Mouse (Mus musculus): Measurements from ENCODE around the gene Ltk. TPM values are rescaled to one million over a fixed set of nuclear protein-coding genes. Genes with fewer than 3 reads are reported as not detected.
"Not testable (repeated sequence)": the region's sequence is repeated elsewhere in the genome, so short reads cannot be mapped to it uniquely, and the experiment has no call there.

Ltk gene
- polyA plus RNA-seq, 1 experiment from 2014 or later: 14.5 TPM

- in situ Hi-C loops (cut with MboI; ENCODE audit: low pct_unique_long_range_greater_than_20kb): no loop called here
- ChIA-PET POLR2A (interaction anchor here (0.6 to 0.8 kb wide), 2 partner anchors 26 to 449 kb away, joined by 4 to 8 read pairs; no protein-coding TSS in a partner anchor), CTCF (interaction anchor here (1.3 kb wide), 1 partner anchor 11 kb away, joined by 3 read pairs; no protein-coding TSS in a partner anchor)
- ATAC-seq (peak; percentile 63), DNase-seq (ENCODE audit: low read depth, low spot score) (no peak)
- peaks cover 10% of the 10 kb centered on the region for H3K27me3 ChIP-seq
- TF ChIP-seq CTCF (IDR thresholded peaks at IDR 0.05): no peak
These were observed 18.4 kb downstream of the Ltk start, which contains the start of gene Itpka for GRCm38 (mm10) chr2:119741581-119742411. Gene Itpka (plus strand): TSS chr2:119742337.

- TF ChIP-seq CTCF (IDR thresholded peaks at IDR 0.05): no peak
- ChIA-PET CTCF (interaction anchor here (1.3 kb wide), 1 partner anchor 13 kb away, joined by 3 read pairs; no protein-coding TSS in a partner anchor), POLR2A (no interaction called here)
- peaks cover 10% of the 10 kb centered on the region for H3K27me3 ChIP-seq
- in situ Hi-C loops (cut with MboI; ENCODE audit: low pct_unique_long_range_greater_than_20kb): no loop called here
- no peak for ATAC-seq
- DNase-seq (ENCODE audit: low read depth, low spot score): no peak
These were observed 19.7 kb downstream of the Ltk start for GRCm38 (mm10) chr2:119740567-119740966.

- no peaks in the 10 kb centered on the region for H3K27me3 ChIP-seq
- ChIA-PET POLR2A (no interaction called here), CTCF (no interaction called here)
- in situ Hi-C loops (cut with MboI; ENCODE audit: low pct_unique_long_range_greater_than_20kb): no loop called here
- DNase-seq (ENCODE audit: low read depth, low spot score) (no peak), ATAC-seq (no peak)
- no peak for TF ChIP-seq CTCF (IDR thresholded peaks at IDR 0.05)
These were observed 23.1 kb downstream of the Ltk start for GRCm38 (mm10) chr2:119737124-119737523.

GRCm38 (mm10) chr2:119730735-119731134 lies 29.5 kb downstream of the Ltk start:
- ChIA-PET POLR2A (no interaction called here), CTCF (no interaction called here)
- TF ChIP-seq CTCF (IDR thresholded peaks at IDR 0.05): no peak
- no peak for DNase-seq (ENCODE audit: low read depth, low spot score)
- ATAC-seq: no peak
- no peaks in the 10 kb centered on the region for H3K27me3 ChIP-seq
- in situ Hi-C loops (cut with MboI; ENCODE audit: low pct_unique_long_range_greater_than_20kb): no loop called here

- POLR2A ChIA-PET: no interaction called here
- no peak for TF ChIP-seq CTCF (IDR thresholded peaks at IDR 0.05)
- in situ Hi-C loops (cut with MboI; ENCODE audit: low pct_unique_long_range_greater_than_20kb): no loop called here
- no peaks in the 10 kb centered on the region for H3K27me3 ChIP-seq
- CTCF ChIA-PET: interaction anchor here (1.4 to 1.5 kb wide), 2 partner anchors 8 to 36 kb away, joined by 6 read pairs; no protein-coding TSS in a partner anchor
- DNase-seq (ENCODE audit: low read depth, low spot score): no peak
- ATAC-seq: no peak
These were observed 32.3 kb downstream of the Ltk start for GRCm38 (mm10) chr2:119727762-119728416.

- ChIA-PET CTCF (no interaction called here), POLR2A (no interaction called here)
- no peak for TF ChIP-seq CTCF (IDR thresholded peaks at IDR 0.05)
- ATAC-seq (no peak), DNase-seq (ENCODE audit: low read depth, low spot score) (no peak)
- in situ Hi-C loops (cut with MboI; ENCODE audit: low pct_unique_long_range_greater_than_20kb): no loop called here
- H3K27me3 ChIP-seq: no peaks in the 10 kb centered on the region
These were observed 39.2 kb downstream of the Ltk start for GRCm38 (mm10) chr2:119721070-119721469.

- CTCF ChIA-PET: interaction anchor here (1.2 kb wide), 1 partner anchor 11 kb away, joined by 3 read pairs; no protein-coding TSS in a partner anchor
- DNase-seq (ENCODE audit: low read depth, low spot score); POLR2A ChIA-PET; H3K27me3 ChIP-seq; in situ Hi-C loops (cut with MboI; ENCODE audit: low pct_unique_long_range_greater_than_20kb); ATAC-seq: not testable (repeated sequence)
These were observed 44.4 kb downstream of the Ltk start for GRCm38 (mm10) chr2:119715868-119716267.

GRCm38 (mm10) chr2:119710011-119710410 lies 50.2 kb downstream of the Ltk start:
- no peaks in the 10 kb centered on the region for H3K27me3 ChIP-seq
- ATAC-seq: no peak
- ChIA-PET POLR2A (no interaction called here), CTCF (no interaction called here)
- in situ Hi-C loops (cut with MboI; ENCODE audit: low pct_unique_long_range_greater_than_20kb): no loop called here
- DNase-seq (ENCODE audit: low read depth, low spot score): no peak
- TF ChIP-seq CTCF (IDR thresholded peaks at IDR 0.05): no peak

- no peak for TF ChIP-seq CTCF (IDR thresholded peaks at IDR 0.05)
- in situ Hi-C loops (cut with MboI; ENCODE audit: low pct_unique_long_range_greater_than_20kb): no loop called here
These were observed 52.6 kb downstream of the Ltk start for GRCm38 (mm10) chr2:119707676-119708075.

GRCm38 (mm10) chr2:119703171-119703570 lies 57.1 kb downstream of the Ltk start:
- ATAC-seq: no peak
- H3K27me3 ChIP-seq: no peaks in the 10 kb centered on the region
- in situ Hi-C loops (cut with MboI; ENCODE audit: low pct_unique_long_range_greater_than_20kb): no loop called here
- DNase-seq (ENCODE audit: low read depth, low spot score): no peak
- ChIA-PET POLR2A (interaction anchor here (0.6 to 1.0 kb wide), 3 partner anchors 15 to 22 kb away, joined by 3 to 7 read pairs (median 4); no protein-coding TSS in a partner anchor), CTCF (no interaction called here)
- no peak for TF ChIP-seq CTCF (IDR thresholded peaks at IDR 0.05)

More at GRCm38 (mm10) chr2:119707676-119708075, 52.6 kb downstream of the Ltk start:
- DNase-seq (ENCODE audit: low read depth, low spot score): no peak
- ChIA-PET POLR2A (no interaction called here), CTCF (interaction anchor here (1.2 kb wide), 1 partner anchor 12 kb away, joined by 3 read pairs; no protein-coding TSS in a partner anchor)
- ATAC-seq: no peak
- no peaks in the 10 kb centered on the region for H3K27me3 ChIP-seq

Other genes with a start within 250 kb of the Ltk start
- gene Exd1, start 212.8 kb downstream of the Ltk start, polyA plus RNA-seq (2021): 1.7 TPM
- 114 TPM for gene Chp1, start 212.7 kb downstream of the Ltk start, polyA plus RNA-seq (2021)
- gene Nusap1, start 142.1 kb downstream of the Ltk start, polyA plus RNA-seq (2021): 27.9 TPM
- 16.3 TPM for gene Oip5, start 142.0 kb downstream of the Ltk start, polyA plus RNA-seq (2021)
- 36.7 TPM for gene Ndufaf1, start 97.6 kb downstream of the Ltk start, polyA plus RNA-seq (2021)
- gene Rtf1, start 85.4 kb downstream of the Ltk start, polyA plus RNA-seq (2021): 36.0 TPM
- 0.30 TPM for gene Itpka, start 18.1 kb downstream of the Ltk start, polyA plus RNA-seq (2021)
- 19.1 TPM for gene Rpap1, start 27.1 kb upstream of the Ltk start, polyA plus RNA-seq (2021)
- gene Tyro3, start 37.3 kb upstream of the Ltk start, polyA plus RNA-seq (2021): 11.0 TPM
- 17.8 TPM for gene Mga, start 136.8 kb upstream of the Ltk start, polyA plus RNA-seq (2021)
- 15.3 TPM for gene Mapkbp1, start 212.3 kb upstream of the Ltk start, polyA plus RNA-seq (2021)